Mouse (Mus musculus) myocyte (in vitro differentiated cells): ENCODE measurements around the gene Mtmr12.

Experiments used
- CEBPB ChIP-seq: IDR thresholded peaks from 2 replicates; pipeline ENCODE4 v1.6.1; 2011; ENCODE audit warnings: mild to moderate bottlenecking, moderate library complexity; ENCODE audit not compliant: poor library complexity, insufficient read depth, severe bottlenecking
- E2F4 ChIP-seq: IDR thresholded peaks from one replicate; pipeline ENCODE4 v1.6.1; 2011; ENCODE audit warnings: mild to moderate bottlenecking, control low read depth, moderate library complexity; ENCODE audit not compliant: insufficient read depth
- MAX ChIP-seq: IDR thresholded peaks from one replicate; pipeline ENCODE4 v1.6.1; 2011; ENCODE audit warnings: low read depth, mild to moderate bottlenecking, control low read depth
- POLR2A ChIP-seq: IDR thresholded peaks from one replicate; pipeline ENCODE4 v1.6.1; 2011; ENCODE audit warnings: low read depth, mild to moderate bottlenecking, control low read depth, moderate library complexity; ENCODE audit not compliant: insufficient read length
- POLR2AphosphoS2 ChIP-seq: IDR thresholded peaks from one replicate; pipeline ENCODE4 v1.6.1; 2011; ENCODE audit warnings: low read depth, control low read depth; ENCODE audit not compliant: insufficient read length
- TCF12 ChIP-seq: IDR thresholded peaks from one replicate; pipeline ENCODE4 v1.6.1; 2011; ENCODE audit warnings: mild to moderate bottlenecking, control low read depth; ENCODE audit not compliant: poor library complexity, insufficient read depth, severe bottlenecking

DNA sequence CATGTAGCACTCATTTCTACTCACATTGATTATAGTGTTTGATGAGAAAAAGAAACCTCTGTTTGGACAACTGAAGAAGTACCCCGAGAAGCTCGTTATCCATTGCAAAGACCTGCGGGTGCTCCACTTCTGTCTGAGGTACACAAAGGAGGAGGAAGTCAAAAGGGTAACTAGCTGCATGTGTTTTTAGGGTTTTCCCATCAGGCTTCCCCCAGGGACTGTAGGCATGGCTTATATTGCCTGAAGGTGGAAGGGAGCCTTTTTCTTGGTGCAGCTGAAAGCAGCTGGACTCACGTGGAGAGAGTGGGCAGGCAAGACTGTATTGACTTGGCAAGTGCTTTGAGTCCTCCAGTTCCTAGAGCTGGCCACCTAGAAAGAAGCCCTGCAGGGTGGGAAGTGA lies 31.2 kb downstream of the Mtmr12 start:
- no peak for TF ChIP-seq MAX
- TF ChIP-seq POLR2A = no peak
- TF ChIP-seq E2F4 = no peak
- no peak for TF ChIP-seq TCF12
- TF ChIP-seq CEBPB = no peak
- TF ChIP-seq POLR2AphosphoS2 = no peak
